Mouse (Mus musculus) brain, embryonic 14.5 days (tissue): ENCODE measurements at regions not wholly inside any gene's neighbourhood (a gene's known extent, or its start where the extent isn't known, plus 50 kb on each side); places are given as distances from the start of the nearest gene placed in this dataset.

Experiments used
- CTCF ChIP-seq: fragments of 200-500 bp; IDR thresholded peaks from 2 replicates; pipeline ENCODE4 v1.5.1; 2012; ENCODE audit warnings: inconsistent platforms, mild to moderate bottlenecking, moderate library complexity, borderline replicate concordance; ENCODE audit not compliant: insufficient read depth, insufficient read length; ENCODE audit errors: extremely low read depth
- POLR2A ChIP-seq: fragments of 200-500 bp; IDR thresholded peaks from 2 replicates; pipeline ENCODE4 v1.6.1; 2012; ENCODE audit warnings: mild to moderate bottlenecking, inconsistent platforms, borderline replicate concordance; ENCODE audit not compliant: poor library complexity, insufficient read depth, insufficient read length, severe bottlenecking; ENCODE audit errors: extremely low read depth

DNA sequence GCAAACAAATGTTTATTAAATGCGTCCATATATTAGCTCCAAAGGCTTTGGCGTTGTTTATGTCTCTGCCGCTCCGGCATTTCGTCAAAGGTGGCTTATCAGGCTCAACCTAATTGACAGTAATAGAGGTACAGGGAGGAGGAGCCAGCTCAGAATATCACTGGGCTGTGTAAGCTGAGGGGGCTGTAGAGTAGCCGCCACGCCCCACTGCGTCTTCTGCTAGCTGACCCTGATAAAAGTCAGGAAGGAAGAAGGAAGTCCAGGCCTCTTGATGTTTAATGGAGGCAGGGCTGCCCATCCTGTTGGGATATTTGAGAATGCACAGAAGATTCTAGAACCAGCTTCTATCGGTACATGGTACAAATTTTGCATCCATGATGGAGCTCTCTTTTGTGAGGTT lies 175.2 kb upstream of the Zfp507 start:
- TF ChIP-seq POLR2A (no peak), CTCF (no peak)
